Mouse (Mus musculus): Measurements from ENCODE around the gene Sowaha. TPM values are rescaled to one million over a fixed set of nuclear protein-coding genes. Genes with fewer than 3 reads are reported as not detected.
"Not testable (repeated sequence)": the region's sequence is repeated elsewhere in the genome, so short reads cannot be mapped to it uniquely, and the experiment has no call there.

Sowaha gene
- total RNA-seq, 2 experiments from 2014 or later = 79.1 to 79.3 TPM

DNA sequence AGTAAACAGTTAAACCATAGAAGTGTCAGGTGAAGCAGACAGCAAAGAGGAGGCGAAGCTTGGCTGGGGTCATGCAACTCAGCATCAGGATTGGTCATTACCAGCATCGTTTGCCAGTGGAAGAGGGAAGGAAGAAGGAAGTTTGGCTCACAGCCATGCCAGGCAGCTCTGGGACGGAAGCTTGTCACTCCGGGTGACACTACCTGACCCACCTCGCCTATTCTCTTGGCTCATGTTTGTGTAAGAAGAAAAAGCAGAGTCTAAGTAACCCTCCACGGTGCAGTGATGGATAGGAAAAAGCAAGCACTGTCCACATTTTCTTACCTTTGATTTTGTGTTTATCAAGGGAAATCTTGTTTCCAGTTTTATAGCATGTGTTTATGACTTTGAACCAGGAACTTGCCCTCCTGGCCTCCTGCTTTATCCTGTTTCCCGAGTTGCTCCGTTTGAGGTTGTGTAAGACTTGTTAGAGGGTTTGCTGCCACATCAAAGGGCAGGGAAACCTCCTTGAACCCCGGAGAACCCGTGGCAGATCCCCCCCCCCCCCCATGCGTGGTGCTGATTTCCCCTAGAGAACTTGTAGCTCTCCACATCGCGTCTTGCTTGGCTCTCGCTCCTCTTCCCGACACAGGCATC, 29.9 kb downstream of the Sowaha start:
- DNase-seq (ENCODE audit: low spot score in 2 of 2) = no peak
- intact Hi-C loops (cut with DNase I) = no loop called here

DNA sequence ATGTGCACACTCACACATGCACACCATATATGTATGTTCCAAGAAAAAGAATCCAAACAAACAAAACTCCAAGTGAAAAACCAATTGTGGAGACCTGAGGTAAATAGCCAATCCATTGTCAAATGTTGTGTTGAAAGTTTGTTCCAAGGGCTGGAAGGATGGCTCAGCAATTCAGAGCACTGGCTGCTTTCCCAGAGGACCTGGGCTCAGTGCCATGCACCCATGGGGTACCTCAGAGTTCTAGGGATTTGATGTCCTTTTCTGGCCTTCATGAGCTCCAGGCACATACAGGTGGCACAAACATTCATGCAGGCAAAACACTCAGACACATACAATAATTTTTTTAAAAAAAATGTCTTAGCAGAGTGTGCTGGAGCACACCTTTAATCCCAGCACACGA, 31.5 kb downstream of the Sowaha start:
- intact Hi-C loops (cut with DNase I) = no loop called here
- DNase-seq (ENCODE audit: low spot score in 2 of 2) = no peak

DNA sequence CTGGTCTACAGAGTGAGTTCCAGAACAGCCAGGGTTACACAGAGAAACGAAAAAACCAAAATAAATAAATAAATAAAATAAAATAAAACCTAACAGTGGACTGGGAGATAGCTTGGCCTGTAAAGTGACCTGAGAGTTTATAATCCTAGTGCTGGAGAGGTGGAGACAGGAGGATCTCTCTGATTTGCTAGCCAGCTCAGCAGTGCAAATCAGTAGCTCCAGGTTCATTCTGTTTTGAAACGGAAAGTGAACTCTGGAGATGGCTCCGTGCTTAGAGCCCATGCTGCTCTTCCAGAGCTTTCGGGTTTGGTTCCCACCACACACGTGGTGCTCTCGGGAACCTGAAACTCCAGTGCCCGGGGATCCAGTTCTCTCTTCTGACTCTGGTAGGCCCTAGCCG, 32.1 kb downstream of the Sowaha start:
- no peak for DNase-seq (ENCODE audit: low spot score in 2 of 2)
- intact Hi-C loops (cut with DNase I) = no loop called here

DNA sequence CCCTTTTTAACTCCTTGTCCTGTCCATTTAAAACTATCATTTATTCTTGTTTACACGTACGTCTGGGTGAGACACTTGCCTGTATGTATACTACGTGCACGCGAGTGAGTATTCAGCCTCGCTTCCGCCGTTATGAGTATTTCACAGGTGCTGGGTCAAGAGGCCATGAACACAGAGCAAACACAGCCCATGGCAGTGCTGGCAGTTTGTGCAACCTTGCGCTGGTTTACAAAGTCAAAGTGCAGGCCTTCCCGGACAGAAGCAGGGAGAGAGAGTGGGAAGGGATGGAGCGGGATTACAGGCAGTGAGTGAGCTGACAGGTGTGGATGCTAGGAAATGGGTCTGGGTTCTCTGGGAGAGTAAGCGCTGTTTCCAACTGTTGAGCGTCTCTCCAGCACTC, 33.9 kb downstream of the Sowaha start:
- intact Hi-C loops (cut with DNase I) = no loop called here
- DNase-seq (ENCODE audit: low spot score in 2 of 2) = no peak

DNA sequence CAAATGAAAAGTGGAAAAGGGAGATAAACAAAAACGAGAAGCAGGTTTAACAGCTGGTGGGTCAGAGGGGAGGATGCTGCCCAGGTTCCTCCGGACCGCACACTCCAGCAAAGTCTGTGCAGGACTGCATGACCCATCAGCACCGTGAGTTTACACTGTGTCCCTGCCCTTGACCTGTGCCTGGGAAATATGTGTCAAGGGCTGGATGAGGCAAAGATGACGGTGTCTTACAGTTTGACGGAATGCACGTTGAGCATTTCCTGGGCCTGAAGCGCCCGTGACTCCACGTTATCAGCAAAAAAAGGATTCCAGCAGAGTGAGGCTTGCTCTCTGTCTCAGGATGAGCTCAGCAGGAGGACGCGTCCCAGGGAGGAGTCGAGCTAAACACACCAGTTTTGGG, 34.5 kb downstream of the Sowaha start:
- DNase-seq (ENCODE audit: low spot score in 2 of 2) = no peak
- intact Hi-C loops (cut with DNase I) = no loop called here

DNA sequence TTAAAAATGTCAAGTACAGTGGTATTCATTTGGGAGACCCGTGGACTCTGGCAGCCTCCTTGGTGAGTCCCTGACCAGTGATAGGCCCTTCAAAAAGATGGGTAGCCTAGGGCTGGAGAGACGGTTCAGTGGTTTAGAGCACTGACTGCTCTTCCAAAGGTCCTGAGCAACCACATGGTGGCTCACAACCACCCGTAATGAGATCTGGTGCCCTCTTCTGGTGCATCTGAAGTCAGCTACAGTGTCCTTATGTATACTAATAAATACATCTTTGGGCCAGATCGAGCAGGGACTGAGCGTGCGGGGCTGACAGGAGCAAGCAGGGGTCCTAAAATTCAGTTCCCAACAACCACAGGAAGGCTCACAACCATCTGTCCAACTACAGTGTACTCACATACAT, 36.2 kb downstream of the Sowaha start:
- DNase-seq (ENCODE audit: low spot score in 2 of 2) = peak in 1 of 2 experiments; percentile 35

DNA sequence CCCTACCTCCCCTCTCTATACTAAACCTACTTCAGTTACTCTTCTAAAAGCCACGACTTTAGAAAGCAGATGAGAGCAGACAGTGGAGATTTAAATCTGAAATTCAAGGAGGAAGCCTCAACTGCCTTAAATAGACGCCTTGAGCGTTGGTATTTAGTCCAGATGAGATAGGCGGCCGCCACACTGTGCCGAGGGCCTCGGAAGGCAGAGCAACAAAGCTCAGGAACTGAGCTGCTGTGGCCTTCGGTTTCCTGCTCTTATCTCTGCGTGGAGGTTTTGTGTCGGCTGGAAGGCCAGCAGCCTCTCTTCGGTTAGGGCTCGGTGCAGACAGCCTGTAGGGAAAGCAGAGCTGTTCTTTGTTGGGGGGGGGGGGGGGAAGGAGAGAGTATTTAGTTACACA, 38.2 kb downstream of the Sowaha start:
- DNase-seq (ENCODE audit: low spot score in 2 of 2) = no peak
- intact Hi-C loops (cut with DNase I) = no loop called here

More for the DNA sequence above, 36.2 kb downstream of the Sowaha start:
- intact Hi-C loops (cut with DNase I) = no loop called here

DNA sequence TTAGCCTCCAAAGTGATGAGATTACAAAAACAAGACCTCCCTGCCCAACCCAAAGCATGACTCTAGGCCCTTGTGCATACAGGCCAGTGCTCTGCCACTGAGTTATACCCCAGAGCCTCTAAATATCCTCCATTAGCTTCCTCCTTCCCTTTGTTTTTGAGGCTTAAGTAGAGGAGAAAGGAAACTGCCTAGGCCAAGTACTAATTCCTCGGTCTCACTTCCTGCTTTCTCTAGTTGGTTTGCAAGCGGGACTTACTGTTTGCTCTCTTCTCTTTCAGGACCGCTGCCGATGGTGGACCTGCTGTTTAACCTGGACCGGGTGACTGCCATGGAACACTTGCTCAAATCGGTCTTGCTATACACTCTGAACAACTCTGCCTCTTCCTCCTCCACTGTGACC, 43.7 kb downstream of the Sowaha start:
- no peak for DNase-seq (ENCODE audit: low spot score in 2 of 2)
- intact Hi-C loops (cut with DNase I) = no loop called here

DNA sequence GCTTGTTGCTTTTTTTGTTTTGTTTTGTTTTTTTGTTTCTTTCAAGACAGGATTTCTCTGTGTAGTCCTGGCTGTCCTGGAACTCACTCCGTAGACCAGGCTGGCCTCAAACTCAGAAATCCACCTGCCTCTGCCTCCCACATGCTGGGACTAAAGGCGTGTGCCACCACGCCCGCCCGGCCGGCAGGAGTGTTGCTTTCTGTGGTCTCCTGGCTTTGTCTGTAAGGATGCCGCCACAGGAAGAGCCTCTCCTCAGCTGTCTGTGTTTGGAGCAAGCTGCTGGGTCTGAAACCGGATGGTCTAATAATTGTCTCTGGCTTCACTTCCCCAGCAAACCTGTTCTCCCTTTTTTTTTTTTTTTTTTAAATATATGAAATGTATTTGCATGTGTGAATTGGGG, 44.6 kb downstream of the Sowaha start:
- intact Hi-C loops (cut with DNase I) = no loop called here
- DNase-seq (ENCODE audit: low spot score in 2 of 2) = no peak

DNA sequence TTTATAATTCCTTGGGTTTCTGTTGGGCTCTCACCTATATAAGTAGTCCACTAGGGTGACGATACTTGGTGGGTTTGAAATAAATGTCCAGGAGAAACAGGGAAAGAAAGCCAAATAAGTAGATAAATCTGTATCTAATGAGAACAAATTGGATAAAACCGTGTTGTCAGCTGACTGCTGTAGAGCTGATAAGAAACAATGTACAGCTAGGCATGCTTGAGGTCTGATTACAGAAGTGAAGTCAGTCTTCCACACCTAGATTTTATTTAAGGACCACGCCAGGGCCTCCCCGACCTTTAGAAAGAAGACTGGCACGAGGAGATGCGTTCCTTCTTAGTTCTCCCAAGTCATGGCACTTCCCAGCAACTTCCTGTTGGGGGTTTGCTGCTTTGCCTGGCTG, 47.0 kb downstream of the Sowaha start:
- intact Hi-C loops (cut with DNase I) = no loop called here
- DNase-seq (ENCODE audit: low spot score in 2 of 2) = no peak

DNA sequence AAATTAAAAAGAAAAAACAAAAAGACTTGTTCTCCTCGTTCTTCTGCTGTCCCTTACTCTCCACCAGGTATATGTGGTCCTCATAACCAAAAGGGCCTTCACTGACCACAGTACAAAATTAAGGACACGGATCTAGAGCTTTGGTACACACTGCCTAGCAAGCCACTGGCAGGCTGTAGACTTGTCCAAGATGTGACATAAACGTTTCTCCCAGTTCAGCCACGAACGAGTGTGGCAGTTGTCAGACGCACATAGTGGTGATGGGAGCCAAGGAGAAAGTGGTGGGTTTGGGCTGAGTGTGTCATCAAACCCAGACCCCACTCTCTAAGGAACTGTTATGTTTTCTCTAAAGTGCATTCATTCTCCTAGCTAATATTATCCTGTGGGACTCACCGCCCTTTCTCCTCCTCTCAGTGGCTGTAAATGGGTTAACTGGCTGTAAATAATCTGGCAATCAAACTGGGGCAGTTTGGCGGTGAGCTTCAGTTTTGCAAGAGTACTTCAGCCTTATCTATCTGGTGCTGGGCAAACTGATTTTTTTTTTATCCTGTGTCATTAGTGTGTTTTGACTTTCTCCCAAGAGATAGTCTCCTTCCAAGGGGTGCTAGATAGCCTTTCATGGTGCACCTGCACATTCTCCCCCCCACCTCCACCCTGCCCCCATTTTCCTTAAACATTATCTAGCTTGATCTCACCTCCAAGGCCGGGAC, 48.6 kb downstream of the Sowaha start:
- no peak for DNase-seq (ENCODE audit: low spot score in 2 of 2)
- intact Hi-C loops (cut with DNase I) = no loop called here

DNA sequence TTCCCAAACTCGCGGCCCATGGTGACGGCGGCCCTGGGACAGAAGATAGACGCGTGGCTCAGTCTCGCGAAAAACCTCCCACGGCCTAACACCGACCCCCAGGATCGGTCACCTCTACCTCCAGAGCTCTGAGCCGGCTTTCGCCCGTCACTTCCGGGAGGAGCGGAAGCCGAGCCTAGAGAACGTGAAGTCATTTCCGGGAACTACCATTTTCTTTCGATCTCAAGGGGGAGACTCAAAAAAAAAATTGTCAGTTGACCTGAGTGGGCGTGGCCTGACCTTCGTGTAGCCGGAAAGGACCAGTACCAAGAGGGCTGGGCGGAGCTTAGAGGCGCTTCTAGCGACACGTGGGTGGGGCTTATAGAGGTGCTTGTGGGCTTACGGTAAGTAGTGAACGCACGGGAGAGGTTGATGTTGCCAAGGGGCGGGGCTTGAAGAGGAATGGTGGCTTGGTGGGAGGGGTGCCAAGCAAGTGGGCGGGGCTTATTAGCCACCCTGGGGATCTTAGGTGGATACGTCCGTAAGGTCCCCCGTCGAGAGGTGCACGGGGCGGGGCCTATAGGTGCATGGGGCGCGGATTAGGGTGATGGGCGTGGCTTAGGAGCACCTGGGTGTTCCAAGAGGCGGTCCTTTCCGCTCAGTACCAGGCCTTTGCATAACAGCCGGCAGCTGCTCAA, 49.3 kb downstream of the Sowaha start, which contains the start of the genes Uqcrq and Gdf9:
Uqcrq (minus strand) TSS at position 162 of the 677 bp plus-strand sequence.
Gdf9 (plus strand) TSS at position 354 of the 677 bp plus-strand sequence.
- peak; percentile 98 to 100 for DNase-seq (ENCODE audit: low spot score in 2 of 2)
- intact Hi-C loops (cut with DNase I) = no loop called here

DNA sequence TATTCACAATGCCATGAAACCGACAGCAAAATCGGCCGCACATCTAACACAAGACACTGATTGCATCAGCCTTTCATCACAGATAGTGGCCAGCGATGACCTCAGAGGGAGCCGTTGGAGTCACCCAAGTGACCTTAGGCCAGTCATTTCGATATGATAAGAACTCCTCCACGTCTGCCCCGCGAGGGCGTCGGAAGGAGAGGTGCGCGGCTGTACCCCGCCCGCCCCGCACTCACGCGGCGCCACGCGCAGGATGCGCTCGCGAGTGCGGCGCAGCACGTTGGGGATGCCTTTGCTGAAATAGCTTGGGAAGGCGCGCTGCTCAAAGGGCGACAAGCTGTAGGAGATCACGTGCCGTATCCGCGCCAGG, 49.8 kb downstream of the Sowaha start:
- intact Hi-C loops (cut with DNase I) = no loop called here
- no peak for DNase-seq (ENCODE audit: low spot score in 2 of 2)

DNA sequence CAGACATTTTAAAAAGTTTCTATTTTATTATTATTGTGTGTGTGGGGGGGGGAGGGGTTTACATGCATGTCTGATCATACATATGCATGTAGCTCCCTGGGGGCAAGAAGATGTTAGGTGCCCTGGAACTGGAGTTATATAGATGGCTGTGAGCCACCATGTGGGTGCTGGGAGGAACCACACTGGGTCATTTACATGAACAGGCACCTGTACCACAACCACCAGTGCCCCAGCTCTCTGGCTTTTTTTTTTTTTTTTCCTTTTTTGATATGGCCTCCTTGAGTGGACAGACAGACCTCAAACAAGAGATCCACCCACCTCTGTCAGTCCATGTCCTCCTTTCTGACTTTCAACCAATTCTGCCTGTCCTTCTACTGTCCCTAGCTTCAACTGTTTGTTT, 50.9 kb downstream of the Sowaha start:
- DNase-seq (ENCODE audit: low spot score in 2 of 2) = no peak
- intact Hi-C loops (cut with DNase I) = no loop called here

DNA sequence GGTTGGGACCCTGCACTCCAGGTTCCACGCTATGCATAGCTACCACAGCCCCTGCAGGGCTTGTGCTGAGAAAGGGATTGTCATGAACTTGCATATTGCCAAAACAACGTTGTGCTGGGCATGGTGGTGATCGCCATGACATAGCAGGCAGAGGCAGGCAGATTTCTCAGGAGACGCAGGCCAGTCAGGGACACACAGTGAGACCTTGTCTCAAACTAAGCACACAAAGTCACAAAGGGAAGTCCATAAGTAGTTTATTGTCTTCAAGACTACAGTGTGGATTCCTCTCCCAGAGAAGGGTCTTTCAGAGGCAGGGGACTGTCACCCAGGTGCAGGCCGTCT, 51.4 kb downstream of the Sowaha start:
- DNase-seq (ENCODE audit: low spot score in 2 of 2) = no peak
- intact Hi-C loops (cut with DNase I) = no loop called here

DNA sequence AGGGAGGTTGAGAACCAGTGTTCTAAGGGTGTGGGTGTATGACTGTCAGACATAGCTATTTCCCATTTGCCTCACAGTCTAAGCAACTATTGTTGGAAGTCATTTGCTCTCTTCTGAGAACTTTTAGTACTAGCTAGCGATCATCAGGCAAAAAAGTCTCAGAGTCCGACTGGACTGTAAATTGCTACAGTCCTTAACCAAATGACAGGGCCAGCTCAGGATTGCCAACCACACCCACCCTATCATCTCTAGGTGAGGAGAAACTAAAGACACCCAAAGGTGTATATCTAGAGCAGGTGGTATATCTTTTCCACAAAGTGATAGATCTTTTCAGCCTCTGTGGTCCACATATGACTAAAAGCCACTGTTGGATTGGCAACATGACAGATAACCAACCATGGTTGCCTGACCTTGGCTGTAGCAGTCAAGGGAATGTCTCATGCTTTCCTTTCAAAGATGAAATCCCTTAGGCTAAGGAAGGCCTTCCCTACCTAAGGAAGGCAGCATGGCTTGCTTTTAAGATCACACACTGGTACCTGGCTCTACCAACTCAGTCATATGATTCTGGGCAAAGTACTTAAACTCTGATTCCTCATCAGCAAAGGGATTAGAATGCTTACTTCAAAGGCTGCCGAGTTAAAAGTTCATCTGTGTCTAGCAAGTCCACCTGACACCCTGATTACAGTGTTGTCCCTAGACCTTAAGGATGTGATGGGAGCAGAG, 51.9 kb downstream of the Sowaha start:
- intact Hi-C loops (cut with DNase I) = no loop called here
- no peak for DNase-seq (ENCODE audit: low spot score in 2 of 2)

DNA sequence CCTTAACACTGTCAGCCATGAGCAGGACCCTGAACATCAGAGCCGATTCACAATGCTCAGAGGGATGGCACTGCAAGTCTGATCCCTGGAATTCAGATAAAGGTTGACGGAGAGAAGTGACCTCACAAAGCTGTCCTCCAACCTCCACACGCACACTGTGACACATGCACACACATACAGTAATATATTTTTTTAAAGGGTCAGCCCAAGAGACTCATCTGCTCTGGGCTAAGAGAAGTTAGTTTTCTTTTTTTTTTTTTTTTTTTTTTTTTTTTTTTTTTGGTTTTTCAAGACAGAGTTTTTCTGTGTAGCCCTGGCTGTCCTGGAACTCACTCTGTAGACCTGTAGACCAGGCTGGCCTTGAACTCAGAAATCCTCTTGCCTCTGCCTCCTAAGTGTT, 53.2 kb downstream of the Sowaha start:
- DNase-seq (ENCODE audit: low spot score in 2 of 2); intact Hi-C loops (cut with DNase I): not testable (repeated sequence)
